Mouse (Mus musculus): ENCODE data around the gene Zfp112. TPM values are rescaled to one million over a fixed set of nuclear protein-coding genes. Genes with fewer than 3 reads are reported as not detected.

Zfp112 gene
- polyA plus RNA-seq (2014; fragmentation: Illumina TruSeq; extraction: RNeasy Lipid Tissue Mini Kit (QIAGEN cat#74804); ENCODE audit: low read depth, low replicate concordance) = 4.6 TPM

DNA sequence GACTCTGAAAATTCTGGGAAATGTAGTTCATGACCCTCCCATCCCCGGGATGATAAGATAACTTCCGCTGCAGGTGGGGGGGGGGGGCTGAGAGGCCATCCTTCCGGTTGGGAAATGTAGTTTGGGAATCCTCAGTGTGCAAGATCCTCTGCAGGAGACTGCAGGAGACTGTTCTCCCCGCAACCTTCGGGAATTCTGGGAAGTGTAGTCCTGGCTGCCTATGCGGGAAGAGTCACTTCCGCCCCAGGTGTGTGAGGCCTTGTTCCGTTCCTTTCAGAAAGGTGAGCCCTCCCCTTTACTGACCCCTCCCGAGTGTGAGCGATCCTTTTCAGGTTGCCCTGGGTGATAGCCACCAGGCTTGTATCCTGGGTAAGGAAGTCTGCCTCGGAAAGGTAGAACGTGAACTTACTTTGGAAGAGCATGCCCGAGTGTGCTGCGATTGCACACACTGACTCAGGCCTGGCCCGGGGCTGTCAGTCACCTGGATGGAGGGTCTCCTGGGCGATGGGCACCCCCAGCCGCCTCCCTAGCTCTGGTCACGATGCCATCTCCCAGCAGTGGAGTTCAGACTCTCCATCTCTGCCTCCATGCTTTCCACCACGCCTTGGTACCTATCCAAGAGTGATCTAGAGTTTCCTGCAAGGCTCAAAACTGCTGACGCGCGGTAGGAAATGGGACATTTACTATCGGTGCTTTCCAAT, at the start of gene Zfp112:
TSS of gene Zfp112 (plus strand) at position 159 of the 701 bp plus-strand sequence.

DNA sequence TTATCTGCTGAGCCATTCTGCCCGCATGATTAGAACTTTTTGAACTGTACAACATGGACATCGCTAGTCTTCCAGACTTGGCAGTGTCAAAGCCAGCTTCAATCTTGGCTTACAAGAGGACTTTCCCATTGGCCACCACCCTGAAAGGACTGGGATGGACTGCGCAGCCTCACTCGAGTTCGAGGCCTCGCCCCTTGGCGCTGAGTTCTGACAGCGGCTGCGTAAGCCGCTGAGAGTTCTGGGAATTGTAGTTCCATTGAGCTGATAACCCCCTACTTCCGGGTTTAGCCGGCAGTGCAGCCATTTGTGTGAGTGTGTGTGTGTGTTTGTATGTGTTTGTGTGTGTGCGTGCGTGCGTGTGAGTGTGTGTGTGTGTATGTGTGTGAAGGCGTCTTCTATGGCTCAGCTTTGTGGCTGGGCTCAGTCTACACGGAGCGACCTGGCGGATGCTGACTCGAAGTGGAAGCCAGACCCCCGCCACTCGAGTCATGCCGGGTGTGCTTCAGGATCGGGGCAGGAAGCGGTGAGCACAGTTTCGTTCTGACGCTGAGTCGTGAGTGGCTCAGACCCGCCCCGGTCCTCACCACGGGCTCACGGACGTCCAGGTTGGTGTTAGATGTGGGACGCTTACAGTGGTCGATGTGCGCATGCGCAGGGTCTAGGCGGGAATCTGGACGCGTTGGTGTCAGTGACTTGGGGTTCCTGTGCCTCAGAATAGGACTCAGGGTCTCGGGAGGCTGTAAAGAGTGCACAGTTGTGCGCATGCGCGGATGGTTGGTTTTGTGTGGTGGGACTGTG, 30.3 kb upstream of the Zfp112 start, which contains the start of gene Zfp180:
TSS of gene Zfp180 (plus strand) at position 291 of the 798 bp plus-strand sequence.

DNA sequence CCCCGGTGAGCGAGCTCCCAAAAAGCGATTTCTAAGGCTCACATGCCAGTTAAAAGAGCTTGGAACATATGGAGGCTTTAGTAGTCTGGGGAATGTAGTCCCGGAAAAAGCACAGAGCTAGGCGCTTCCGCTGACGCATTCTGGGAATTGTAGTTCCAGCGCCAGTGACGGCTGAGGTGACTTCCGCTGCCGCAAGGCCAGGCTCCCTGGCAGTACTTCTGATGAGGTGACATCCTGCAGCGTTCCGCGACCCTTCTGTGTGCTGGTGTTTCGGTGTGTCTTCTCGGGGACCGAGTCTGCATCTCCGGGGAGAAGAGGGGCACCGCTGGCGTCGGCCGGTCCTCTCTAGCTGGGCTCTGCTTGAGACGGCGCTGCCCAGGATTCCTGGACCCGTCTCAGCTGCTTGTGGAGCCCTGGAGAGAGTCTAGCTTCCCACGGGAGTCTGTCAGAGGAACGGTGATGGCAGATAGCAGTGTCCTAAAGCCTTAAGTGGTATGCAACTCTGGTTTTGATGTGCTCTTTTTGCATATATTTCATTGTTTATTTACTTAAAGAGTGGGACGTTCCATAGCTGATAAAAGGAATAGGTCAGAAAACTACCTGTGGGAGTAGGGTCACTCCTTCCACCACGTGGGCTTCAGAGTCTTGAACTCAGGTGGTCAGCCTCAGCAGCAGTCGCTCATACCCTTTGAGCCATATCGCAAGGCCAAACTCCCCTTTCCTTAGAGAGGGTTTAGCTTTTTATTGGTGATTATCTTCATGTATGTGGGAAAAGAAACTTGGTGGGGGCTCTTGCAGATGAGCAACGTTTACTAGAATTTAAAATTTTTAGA, 22.1 kb downstream of the Zfp112 start, which contains the start of gene Zfp235:
TSS of gene Zfp235 (plus strand) at position 174 of the 833 bp plus-strand sequence.

DNA sequence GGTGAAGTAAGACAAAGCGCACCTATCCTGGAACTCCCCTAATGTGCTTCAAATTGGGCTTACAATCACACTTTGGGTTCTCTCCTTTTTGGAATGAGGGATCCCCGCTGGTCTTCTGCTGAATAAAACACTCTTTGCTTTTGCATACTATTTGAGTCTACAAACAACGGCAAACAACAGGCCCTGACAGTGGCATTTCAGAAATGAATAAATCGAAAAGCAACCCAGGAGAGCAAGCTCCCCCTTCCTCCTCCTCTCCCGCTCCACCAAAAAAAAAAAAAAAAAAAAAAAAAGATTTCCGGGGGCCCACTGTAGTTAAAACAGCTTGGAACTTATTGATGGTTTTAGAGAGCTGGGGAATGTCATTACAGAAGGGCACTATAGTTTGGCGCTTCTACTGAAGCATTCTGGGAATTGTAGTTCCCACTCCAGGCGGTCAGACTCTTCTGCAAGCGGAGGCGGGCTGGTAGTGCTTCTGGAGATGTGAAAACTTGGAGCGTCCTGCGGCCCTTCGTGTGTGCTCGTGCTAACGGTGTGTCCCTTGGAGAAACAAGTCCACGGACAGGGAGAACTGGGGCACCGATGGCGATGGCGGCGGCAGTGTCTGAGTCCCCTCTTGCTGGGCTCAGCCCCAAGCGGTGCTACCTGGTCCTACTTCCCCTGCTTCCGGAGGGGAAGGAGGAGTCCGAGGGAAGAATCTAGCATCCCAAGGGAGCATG, 62.7 kb downstream of the Zfp112 start, which contains the start of gene Zfp114:
TSS of gene Zfp114 (plus strand) at position 443 of the 719 bp plus-strand sequence.

Other genes starting within 250 kb of the Zfp112 start
- gene Vmn1r177, start 245.9 kb upstream of the Zfp112 start, polyA plus RNA-seq (2014; fragmentation: Illumina TruSeq; extraction: RNeasy Lipid Tissue Mini Kit (QIAGEN cat#74804); ENCODE audit: low read depth, low replicate concordance) = not detected
- not detected for gene Vmn1r178, start 220.3 kb upstream of the Zfp112 start, polyA plus RNA-seq (2014; fragmentation: Illumina TruSeq; extraction: RNeasy Lipid Tissue Mini Kit (QIAGEN cat#74804); ENCODE audit: low read depth, low replicate concordance)
- not detected for gene Vmn1r179, start 185.3 kb upstream of the Zfp112 start, polyA plus RNA-seq (2014; fragmentation: Illumina TruSeq; extraction: RNeasy Lipid Tissue Mini Kit (QIAGEN cat#74804); ENCODE audit: low read depth, low replicate concordance)
- not detected for gene Vmn1r180, start 161.7 kb upstream of the Zfp112 start, polyA plus RNA-seq (2014; fragmentation: Illumina TruSeq; extraction: RNeasy Lipid Tissue Mini Kit (QIAGEN cat#74804); ENCODE audit: low read depth, low replicate concordance)
- gene Vmn1r181, start 137.7 kb upstream of the Zfp112 start, polyA plus RNA-seq (2014; fragmentation: Illumina TruSeq; extraction: RNeasy Lipid Tissue Mini Kit (QIAGEN cat#74804); ENCODE audit: low read depth, low replicate concordance) = 0.09 TPM
- gene V1rd19, start 110.6 kb upstream of the Zfp112 start, polyA plus RNA-seq (2014; fragmentation: Illumina TruSeq; extraction: RNeasy Lipid Tissue Mini Kit (QIAGEN cat#74804); ENCODE audit: low read depth, low replicate concordance) = not detected
- not detected for gene Vmn1r183, start 59.1 kb upstream of the Zfp112 start, polyA plus RNA-seq (2014; fragmentation: Illumina TruSeq; extraction: RNeasy Lipid Tissue Mini Kit (QIAGEN cat#74804); ENCODE audit: low read depth, low replicate concordance)
- gene Zfp180, start 30.4 kb upstream of the Zfp112 start, polyA plus RNA-seq (2014; fragmentation: Illumina TruSeq; extraction: RNeasy Lipid Tissue Mini Kit (QIAGEN cat#74804); ENCODE audit: low read depth, low replicate concordance) = 12.1 TPM
- gene Zfp235, start 21.9 kb downstream of the Zfp112 start, polyA plus RNA-seq (2014; fragmentation: Illumina TruSeq; extraction: RNeasy Lipid Tissue Mini Kit (QIAGEN cat#74804); ENCODE audit: low read depth, low replicate concordance) = 6.9 TPM
- 0.34 TPM for gene Zfp114, start 62.7 kb downstream of the Zfp112 start, polyA plus RNA-seq (2014; fragmentation: Illumina TruSeq; extraction: RNeasy Lipid Tissue Mini Kit (QIAGEN cat#74804); ENCODE audit: low read depth, low replicate concordance)
- gene Zfp111, start 99.1 kb downstream of the Zfp112 start, polyA plus RNA-seq (2014; fragmentation: Illumina TruSeq; extraction: RNeasy Lipid Tissue Mini Kit (QIAGEN cat#74804); ENCODE audit: low read depth, low replicate concordance) = 5.2 TPM
- 1.8 TPM for gene Zfp109, start 125.2 kb downstream of the Zfp112 start, polyA plus RNA-seq (2014; fragmentation: Illumina TruSeq; extraction: RNeasy Lipid Tissue Mini Kit (QIAGEN cat#74804); ENCODE audit: low read depth, low replicate concordance)
- gene Zfp108, start 142.5 kb downstream of the Zfp112 start, polyA plus RNA-seq (2014; fragmentation: Illumina TruSeq; extraction: RNeasy Lipid Tissue Mini Kit (QIAGEN cat#74804); ENCODE audit: low read depth, low replicate concordance) = 2.3 TPM
- 4.3 TPM for gene Zfp93, start 158.1 kb downstream of the Zfp112 start, polyA plus RNA-seq (2014; fragmentation: Illumina TruSeq; extraction: RNeasy Lipid Tissue Mini Kit (QIAGEN cat#74804); ENCODE audit: low read depth, low replicate concordance)
- gene Zfp61, start 188.9 kb downstream of the Zfp112 start, polyA plus RNA-seq (2014; fragmentation: Illumina TruSeq; extraction: RNeasy Lipid Tissue Mini Kit (QIAGEN cat#74804); ENCODE audit: low read depth, low replicate concordance) = 12.2 TPM
- gene Zfp94, start 204.4 kb downstream of the Zfp112 start, polyA plus RNA-seq (2014; fragmentation: Illumina TruSeq; extraction: RNeasy Lipid Tissue Mini Kit (QIAGEN cat#74804); ENCODE audit: low read depth, low replicate concordance) = 6.8 TPM
- gene Tescl, start 221.6 kb downstream of the Zfp112 start, polyA plus RNA-seq (2014; fragmentation: Illumina TruSeq; extraction: RNeasy Lipid Tissue Mini Kit (QIAGEN cat#74804); ENCODE audit: low read depth, low replicate concordance) = 3.5 TPM
- not detected for gene Lypd5, start 236.9 kb downstream of the Zfp112 start, polyA plus RNA-seq (2014; fragmentation: Illumina TruSeq; extraction: RNeasy Lipid Tissue Mini Kit (QIAGEN cat#74804); ENCODE audit: low read depth, low replicate concordance)